Mouse (Mus musculus) induced T-regulatory cell, adult 2 months (primary cell): Measurements from ENCODE around the gene Tmem184b.

Experiments
- DNase-seq: peaks from one replicate; pipeline ENCODE4 v3.0.0-alpha.2; 2012; ENCODE audit warnings: low read depth

Tmem184b gene

GRCm38 (mm10) chr15:79399231-79400052, 3.9 kb downstream of the Tmem184b start:
- no peak for DNase-seq

GRCm38 (mm10) chr15:79396736-79397135, 6.6 kb downstream of the Tmem184b start:
- DNase-seq, result peak; percentile 81

- DNase-seq, result no peak
Measured at GRCm38 (mm10) chr15:79395281-79395680, 8.1 kb downstream of the Tmem184b start.

- DNase-seq, result no peak
Measured at GRCm38 (mm10) chr15:79394842-79395241, 8.5 kb downstream of the Tmem184b start.

GRCm38 (mm10) chr15:79393101-79393500, 10.3 kb downstream of the Tmem184b start:
- no peak for DNase-seq

- no peak for DNase-seq
Measured at GRCm38 (mm10) chr15:79392527-79392926, 10.8 kb downstream of the Tmem184b start.

GRCm38 (mm10) chr15:79391447-79392093, 11.8 kb downstream of the Tmem184b start:
- DNase-seq, result no peak

- peak; percentile 61 for DNase-seq
Measured at GRCm38 (mm10) chr15:79390434-79390833, 12.9 kb downstream of the Tmem184b start.

GRCm38 (mm10) chr15:79388171-79388570, 15.2 kb downstream of the Tmem184b start:
- DNase-seq, result no peak

GRCm38 (mm10) chr15:79387611-79388010, 15.8 kb downstream of the Tmem184b start:
- no peak for DNase-seq

- DNase-seq, result no peak
Measured at GRCm38 (mm10) chr15:79387081-79387480, 16.3 kb downstream of the Tmem184b start.

GRCm38 (mm10) chr15:79381644-79382043, 21.7 kb downstream of the Tmem184b start:
- no peak for DNase-seq

GRCm38 (mm10) chr15:79380468-79381444, 22.6 kb downstream of the Tmem184b start:
- peak; percentile 89 for DNase-seq

- DNase-seq, result no peak
Measured at GRCm38 (mm10) chr15:79379658-79380057, 23.7 kb downstream of the Tmem184b start.

GRCm38 (mm10) chr15:79378608-79379007, 24.8 kb downstream of the Tmem184b start:
- no peak for DNase-seq

- no peak for DNase-seq
Measured at GRCm38 (mm10) chr15:79377681-79378080, 25.7 kb downstream of the Tmem184b start.

GRCm38 (mm10) chr15:79374760-79375159, 28.6 kb downstream of the Tmem184b start:
- DNase-seq, result no peak

- no peak for DNase-seq
Measured at GRCm38 (mm10) chr15:79370281-79370843, 33.0 kb downstream of the Tmem184b start.

GRCm38 (mm10) chr15:79369452-79370280, 33.7 kb downstream of the Tmem184b start:
- DNase-seq, result no peak

- DNase-seq, result no peak
Measured at GRCm38 (mm10) chr15:79368861-79369440, 34.4 kb downstream of the Tmem184b start.
